Mouse (Mus musculus) cerebellum, adult 2 months (tissue): ENCODE results near the gene Sema5a.

ENCODE experiments used
- CTCF ChIP-seq: fragments of 200-500 bp; IDR thresholded peaks from 2 replicates; pipeline ENCODE4 v1.5.1; 2011; ENCODE audit warnings: low read depth, mild to moderate bottlenecking, control low read depth, low read length, moderate library complexity, borderline replicate concordance; ENCODE audit not compliant: insufficient read depth
- POLR2A ChIP-seq: fragments of 200-500 bp; IDR thresholded peaks from 2 replicates; pipeline ENCODE4 v1.6.1; 2011; ENCODE audit warnings: low read length, control low read depth, borderline replicate concordance; ENCODE audit not compliant: insufficient read depth

DNA sequence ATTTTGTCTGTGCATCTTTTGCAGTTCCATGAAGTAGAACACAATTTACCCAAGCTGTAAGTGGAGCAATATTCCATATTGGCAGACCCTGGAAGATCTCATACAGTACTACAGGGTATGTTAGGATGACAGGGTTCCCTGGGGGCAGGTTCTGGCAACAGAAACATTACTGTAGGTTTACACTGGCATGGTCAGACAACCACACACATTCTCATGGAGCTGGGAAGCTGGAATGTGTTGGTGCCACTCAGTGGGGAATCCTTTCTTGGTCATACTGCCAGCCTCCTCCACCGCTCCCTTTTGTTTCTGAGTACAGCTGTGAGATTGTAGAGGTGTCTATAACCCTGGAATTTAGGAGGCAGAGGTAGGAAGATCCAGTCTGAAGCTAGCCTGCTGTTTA lies 11.2 kb upstream of the Sema5a start:
- no peak for TF ChIP-seq CTCF
- TF ChIP-seq POLR2A, result no peak
